Mouse (Mus musculus) lung, embryonic 15.5 days (tissue): Measurements from ENCODE around the gene Chit1. TPM values are rescaled to one million over a fixed set of nuclear protein-coding genes. Genes with fewer than 3 reads are reported as not detected.

Experiments used
- ATAC-seq: fragments of 200-750 bp; cut with Nextera tagmentation; 2 replicates; pipeline ENCODE4 v1.8.0; 2017; ENCODE audit warnings: moderate number of reproducible peaks, borderline replicate concordance; ENCODE audit not compliant: low FRiP score, low TSS enrichment; ENCODE audit errors: extremely low read depth
- H3K27ac ChIP-seq: fragments of 300-500 bp; sonication (generic); 2 replicates; pipeline ENCODE4 v1.5.1; 2015; ENCODE audit warnings: moderate library complexity, mild to moderate bottlenecking, inconsistent platforms
- H3K27me3 ChIP-seq: fragments of 300-500 bp; sonication (generic); 2 replicates; pipeline ENCODE4 v1.6.1; 2015; ENCODE audit warnings: inconsistent platforms
- H3K36me3 ChIP-seq: fragments of 300-500 bp; sonication (generic); 2 replicates; pipeline ENCODE4 v1.6.1; 2015; ENCODE audit warnings: inconsistent platforms
- H3K4me1 ChIP-seq: fragments of 300-500 bp; sonication (generic); 2 replicates; pipeline ENCODE4 v1.6.1; 2015; ENCODE audit warnings: inconsistent platforms
- H3K4me2 ChIP-seq: fragments of 300-500 bp; sonication (generic); 2 replicates; pipeline ENCODE4 v1.6.1; 2015; ENCODE audit warnings: inconsistent platforms, mild to moderate bottlenecking, moderate library complexity
- H3K4me3 ChIP-seq: fragments of 300-500 bp; sonication (generic); 2 replicates; pipeline ENCODE4 v1.5.1; 2015; ENCODE audit warnings: mild to moderate bottlenecking, inconsistent platforms
- H3K9ac ChIP-seq: fragments of 300-500 bp; sonication (generic); 2 replicates; pipeline ENCODE4 v1.6.1; 2015; ENCODE audit warnings: inconsistent platforms
- H3K9me3 ChIP-seq: fragments of 300-500 bp; sonication (generic); 2 replicates; pipeline ENCODE4 v1.6.1; 2016; ENCODE audit warnings: inconsistent platforms
- WGBS: fragments of 180-500 bp; shearing (Covaris S2); methylation state at CpG from one replicate; pipeline ENCODE4 v1.1.7; 2015; 5-methylcytosine and 5-hydroxymethylcytosine counted together
- polyA plus RNA-seq: library from polyadenylated mRNA; unstranded; fragments of >200 nt; fragmentation: Nextera tagmentation; extraction: Ambion mirVana; gene quantifications from 2 replicates; pipeline ENCODE4 v1.2.1, GENCODE M21; 2015

The Chit1 gene
- polyA plus RNA-seq, 1 experiment from 2014 or later: 0.35 TPM

- Histone ChIP-seq H3K4me3 (no peak overlapping the region), H3K4me1 (0 out of 2 replicates have a peak, but pooled peaks cover 5% of the 10 kb centered on the region), H3K36me3 (no peaks in the 10 kb centered on the region), H3K4me2 (no peak overlapping the region), H3K27me3 (no peaks in the 10 kb centered on the region; the same call in 1 of the 2 replicates), H3K9ac (no peak overlapping the region), H3K27ac (no peak overlapping the region), H3K9me3 (no peaks in the 10 kb centered on the region)
- 24% methylated on average over 4 of the region's 4 CpGs for WGBS
- no peak for ATAC-seq
Observed at GRCm38 (mm10) chr1:134195979-134196378, 84.9 kb downstream of the Chit1 start.

- H3K36me3 ChIP-seq: no peaks in the 10 kb centered on the region
- no peak overlapping the region for H3K4me3 ChIP-seq
- H3K27ac ChIP-seq: no peak overlapping the region
- H3K4me1 ChIP-seq: 0 out of 2 replicates have a peak, but pooled peaks cover 5% of the 10 kb centered on the region
- no peak for ATAC-seq
- H3K9me3 ChIP-seq: no peaks in the 10 kb centered on the region
- no peak overlapping the region for H3K9ac ChIP-seq
- no peak overlapping the region for H3K4me2 ChIP-seq
- no peaks in the 10 kb centered on the region; the same call in 1 of the 2 replicates for H3K27me3 ChIP-seq
- whole genome bisulfite sequencing: 61% methylated on average over 4 of the region's 4 CpGs
Observed at GRCm38 (mm10) chr1:134196386-134196785, 85.3 kb downstream of the Chit1 start.

- WGBS: 80% methylated on average over 15 of the region's 15 CpGs
- H3K9me3 ChIP-seq: no peaks in the 10 kb centered on the region
Observed at GRCm38 (mm10) chr1:134197325-134197982, 86.4 kb downstream of the Chit1 start.

GRCm38 (mm10) chr1:134198197-134198995, 87.4 kb downstream of the Chit1 start:
- no peak overlapping the region for H3K4me2 ChIP-seq
- no peak for ATAC-seq
- no peak overlapping the region for H3K4me3 ChIP-seq
- 67% methylated on average over 12 of the region's 12 CpGs for WGBS
- no peaks in the 10 kb centered on the region for H3K36me3 ChIP-seq
- H3K27ac ChIP-seq: no peak overlapping the region
- H3K27me3 ChIP-seq: no peaks in the 10 kb centered on the region; the same call in 1 of the 2 replicates
- H3K9ac ChIP-seq: no peak overlapping the region
- no peaks in the 10 kb centered on the region for H3K9me3 ChIP-seq
- 0 out of 2 replicates have a peak, but pooled peaks cover 5% of the 10 kb centered on the region for H3K4me1 ChIP-seq

More at GRCm38 (mm10) chr1:134197325-134197982, 86.4 kb downstream of the Chit1 start:
- H3K9ac ChIP-seq: no peak overlapping the region
- H3K27ac ChIP-seq: no peak overlapping the region
- H3K4me2 ChIP-seq: no peak overlapping the region
- H3K4me1 ChIP-seq: 0 out of 2 replicates have a peak, but pooled peaks cover 5% of the 10 kb centered on the region
- H3K4me3 ChIP-seq: no peak overlapping the region
- no peak for ATAC-seq
- H3K27me3 ChIP-seq: no peaks in the 10 kb centered on the region; the same call in 1 of the 2 replicates
- H3K36me3 ChIP-seq: no peaks in the 10 kb centered on the region

GRCm38 (mm10) chr1:134200481-134200880, 89.4 kb downstream of the Chit1 start:
- WGBS: 43% methylated on average over 2 of the region's 2 CpGs
- Histone ChIP-seq H3K9me3 (no peaks in the 10 kb centered on the region), H3K36me3 (no peaks in the 10 kb centered on the region), H3K27me3 (no peaks in the 10 kb centered on the region), H3K4me1 (peaks cover 6% of the 10 kb centered on the region; the same call in 1 of the 2 replicates), H3K4me3 (no peak overlapping the region), H3K27ac (no peak overlapping the region), H3K4me2 (no peak overlapping the region), H3K9ac (no peak overlapping the region)
- ATAC-seq: no peak

Other genes starting within 250 kb of the Chit1 start
- 0.67 and 0.81 TPM in 2 replicates for gene Optc, start 203.2 kb upstream of the Chit1 start, polyA plus RNA-seq
- gene Prelp, start 189.8 kb upstream of the Chit1 start, polyA plus RNA-seq: 17.1 and 19.6 TPM in 2 replicates
- gene Fmod, start 74.0 kb upstream of the Chit1 start, polyA plus RNA-seq: 193 and 195 TPM in 2 replicates
- 111 and 115 TPM in 2 replicates for gene Btg2, start 32.1 kb upstream of the Chit1 start, polyA plus RNA-seq
- 0.60 and 1.1 TPM in 2 replicates for gene Chil1, start 70.9 kb downstream of the Chit1 start, polyA plus RNA-seq
- 0.16 and 0.50 TPM in 2 replicates for gene Mybph, start 82.2 kb downstream of the Chit1 start, polyA plus RNA-seq
- 2.5 and 4.0 TPM in 2 replicates for gene Adora1, start 124.2 kb downstream of the Chit1 start, polyA plus RNA-seq
- gene Myog, start 178.7 kb downstream of the Chit1 start, polyA plus RNA-seq: 0.41 and 2.1 TPM in 2 replicates
- 3.0 and 3.1 TPM in 2 replicates for gene Ppfia4, start 221.7 kb downstream of the Chit1 start, polyA plus RNA-seq